Mouse (Mus musculus) megakaryocyte, embryonic 14.5 days (primary cell): Measurements from ENCODE around the gene Celsr2. TPM values are rescaled to one million over a fixed set of nuclear protein-coding genes. Genes with fewer than 3 reads are reported as not detected.

ENCODE experiments used
- H3K27me3 ChIP-seq: replicated peaks from 2 replicates; pipeline ENCODE3; 2012; ENCODE audit warnings: inconsistent platforms
- H3K36me3 ChIP-seq: replicated peaks from 2 replicates; pipeline ENCODE3; 2012; ENCODE audit warnings: low read length, inconsistent platforms, mixed read lengths
- H3K4me1 ChIP-seq: 2 replicates; pipeline ENCODE4 v1.6.1; 2012; ENCODE audit warnings: inconsistent platforms
- H3K4me3 ChIP-seq: replicated peaks from 2 replicates; pipeline ENCODE3; 2012; ENCODE audit warnings: moderate library complexity, mild to moderate bottlenecking, inconsistent platforms
- H3K9me3 ChIP-seq: 2 replicates; pipeline ENCODE4 v1.6.1; 2012; ENCODE audit warnings: inconsistent platforms
- FLI1 ChIP-seq: IDR thresholded peaks from 2 replicates; pipeline ENCODE4 v1.6.1; 2012; ENCODE audit warnings: low read length, inconsistent platforms, mixed read lengths
- GATA1 ChIP-seq: IDR thresholded peaks from 3 replicates; pipeline ENCODE4 v1.6.1; 2012; ENCODE audit warnings: mixed read lengths, low read length, inconsistent platforms, borderline replicate concordance
- polyA plus RNA-seq: library from polyadenylated mRNA; stranded (reverse); fragments of >175 nt; gene quantifications from 2 replicates; pipeline ENCODE4 v1.2.3, GENCODE M21; 2012; ENCODE audit warnings: low replicate concordance; ENCODE audit not compliant: insufficient read depth

Gene Celsr2
- polyA plus RNA-seq, 1 experiment = 7.8 TPM

DNA sequence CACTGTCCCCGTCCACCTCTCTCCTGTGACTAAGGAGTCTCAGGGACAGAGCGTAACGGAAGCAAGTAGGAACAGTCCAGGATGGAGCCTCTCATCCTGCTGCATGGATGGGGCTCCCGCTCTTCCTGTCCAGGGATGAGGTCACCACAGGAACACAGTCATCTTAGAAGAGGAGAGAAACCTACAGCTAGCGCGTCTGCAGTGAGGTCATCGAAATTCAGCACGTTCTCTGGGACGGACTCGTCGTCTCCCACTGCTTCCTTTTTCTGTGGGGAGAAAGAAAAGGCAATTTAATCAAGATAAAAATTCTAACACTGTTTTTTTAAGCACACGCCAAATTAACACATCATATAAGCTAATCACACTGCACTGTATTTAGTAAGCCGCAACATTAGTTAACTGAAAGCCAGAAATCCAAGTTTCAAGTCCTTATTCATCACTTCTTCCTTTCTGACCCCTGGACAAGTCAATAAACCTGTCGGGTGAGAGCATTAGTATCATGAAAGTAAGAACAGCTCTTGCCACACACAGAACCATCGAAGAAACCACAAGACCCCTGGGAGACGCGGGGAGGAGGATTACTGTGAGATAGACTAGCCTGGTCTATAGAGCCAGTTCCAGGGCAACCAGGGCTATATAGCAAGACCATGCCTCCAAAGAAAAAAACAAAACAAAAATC lies 20.5 kb upstream of the Celsr2 start:
- H3K36me3 ChIP-seq = peaks cover 96% of the 10 kb centered on the region
- TF ChIP-seq GATA1 (no peak), FLI1 (no peak)
- H3K27me3 ChIP-seq = no peaks in the 10 kb centered on the region
- peaks cover 43% of the 10 kb centered on the region for H3K4me1 ChIP-seq
- H3K4me3 ChIP-seq = peak overlapping the region; percentile 46
- no peaks in the 10 kb centered on the region for H3K9me3 ChIP-seq

DNA sequence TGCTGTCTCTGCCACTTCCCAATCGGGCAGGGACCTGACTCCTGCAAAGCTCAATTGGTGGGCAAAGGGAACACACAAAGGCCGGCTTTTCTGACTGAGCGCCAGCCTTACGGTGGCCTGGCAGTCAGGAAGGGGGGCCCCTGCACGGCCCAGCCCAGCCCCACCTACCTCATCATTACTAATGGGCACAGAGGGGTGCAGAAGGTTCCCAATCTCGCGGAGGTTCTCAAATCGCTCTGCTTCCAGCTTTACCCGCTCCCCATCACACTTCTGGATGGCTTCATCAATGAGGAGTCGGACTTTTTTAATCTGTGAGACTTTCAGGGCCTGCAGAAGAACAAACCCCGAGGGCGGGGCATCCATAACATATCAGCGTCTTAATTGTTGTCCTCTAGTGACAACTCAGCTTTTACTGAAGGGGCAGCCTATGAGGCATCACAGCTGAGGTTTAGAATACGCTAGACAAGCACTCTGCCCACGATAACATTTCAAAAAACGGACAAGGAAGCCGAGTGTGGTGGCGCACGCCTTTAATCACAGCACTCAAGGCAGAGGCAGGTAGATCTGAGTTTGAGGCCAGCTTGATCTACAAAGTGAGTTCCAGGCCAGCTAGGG lies 18.6 kb upstream of the Celsr2 start:
- H3K36me3 ChIP-seq = peaks cover 95% of the 10 kb centered on the region

GRCm38 (mm10) chr3:108433188-108433880 lies 18.0 kb upstream of the Celsr2 start:
- Histone ChIP-seq H3K9me3 (no peaks in the 10 kb centered on the region), H3K4me3 (no peak overlapping the region), H3K36me3 (peaks cover 95% of the 10 kb centered on the region), H3K27me3 (no peaks in the 10 kb centered on the region), H3K4me1 (peaks cover 24% of the 10 kb centered on the region)
- TF ChIP-seq FLI1 = no peak
- no peak for TF ChIP-seq GATA1

More for the DNA sequence above, 18.6 kb upstream of the Celsr2 start:
- Histone ChIP-seq H3K27me3 (no peaks in the 10 kb centered on the region), H3K9me3 (no peaks in the 10 kb centered on the region), H3K4me1 (peaks cover 30% of the 10 kb centered on the region), H3K4me3 (no peak overlapping the region)
- TF ChIP-seq GATA1 (no peak), FLI1 (no peak)

GRCm38 (mm10) chr3:108432542-108433187 lies 17.3 kb upstream of the Celsr2 start:
- H3K36me3 ChIP-seq = peaks cover 97% of the 10 kb centered on the region

GRCm38 (mm10) chr3:108425624-108426018 lies 10.3 kb upstream of the Celsr2 start:
- H3K27me3 ChIP-seq = peaks cover 5% of the 10 kb centered on the region
- H3K4me1 ChIP-seq = peaks cover 25% of the 10 kb centered on the region
- H3K4me3 ChIP-seq = no peak overlapping the region
- H3K9me3 ChIP-seq = no peaks in the 10 kb centered on the region
- TF ChIP-seq GATA1 (no peak), FLI1 (no peak)
- H3K36me3 ChIP-seq = peaks cover 63% of the 10 kb centered on the region

More at GRCm38 (mm10) chr3:108432542-108433187, 17.3 kb upstream of the Celsr2 start:
- no peaks in the 10 kb centered on the region for H3K27me3 ChIP-seq
- H3K4me1 ChIP-seq = peaks cover 21% of the 10 kb centered on the region
- H3K4me3 ChIP-seq = no peak overlapping the region
- TF ChIP-seq GATA1 (no peak), FLI1 (no peak)
- no peaks in the 10 kb centered on the region for H3K9me3 ChIP-seq

DNA sequence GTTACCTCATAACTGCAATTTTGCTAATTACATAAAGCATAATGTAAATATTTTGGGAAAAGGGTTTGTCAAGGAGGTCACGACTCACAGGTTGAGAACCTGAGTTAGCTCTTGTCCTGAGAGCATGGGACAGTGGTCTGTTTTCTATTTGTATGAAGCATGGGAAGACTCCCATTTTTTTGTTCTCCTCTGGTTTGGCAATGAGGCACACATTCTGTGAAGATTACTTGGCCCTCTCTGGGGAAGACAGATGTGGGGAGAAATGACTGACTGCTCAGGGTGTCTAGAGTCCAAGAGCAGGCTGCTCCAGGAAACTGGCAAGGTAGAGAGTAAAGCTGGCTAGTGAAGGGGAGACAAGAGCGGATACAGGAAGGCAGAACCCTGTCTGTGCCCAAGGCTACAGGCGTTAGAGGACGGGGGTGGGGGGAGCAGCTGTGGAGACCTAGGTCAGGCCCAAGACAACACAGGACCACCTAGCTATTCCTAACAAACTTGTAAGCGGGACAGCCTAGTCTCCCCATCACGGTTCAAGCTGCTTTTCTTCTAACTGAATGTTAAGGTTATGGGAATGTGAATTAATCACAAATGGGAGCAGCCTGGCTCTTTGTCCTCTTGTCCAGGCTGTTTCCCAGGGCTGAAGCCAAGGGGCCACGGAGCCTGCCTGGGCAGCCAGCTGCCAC lies 9.7 kb upstream of the Celsr2 start:
- peaks cover 60% of the 10 kb centered on the region for H3K36me3 ChIP-seq
- TF ChIP-seq FLI1 = no peak
- no peak for TF ChIP-seq GATA1
- H3K4me1 ChIP-seq = peaks cover 25% of the 10 kb centered on the region
- no peak overlapping the region for H3K4me3 ChIP-seq
- H3K9me3 ChIP-seq = no peaks in the 10 kb centered on the region
- H3K27me3 ChIP-seq = peaks cover 8% of the 10 kb centered on the region

GRCm38 (mm10) chr3:108423844-108424801 lies 8.8 kb upstream of the Celsr2 start:
- Histone ChIP-seq H3K4me3 (no peak overlapping the region), H3K4me1 (peaks cover 25% of the 10 kb centered on the region), H3K36me3 (peaks cover 50% of the 10 kb centered on the region), H3K9me3 (no peaks in the 10 kb centered on the region), H3K27me3 (peaks cover 13% of the 10 kb centered on the region)
- no peak for TF ChIP-seq FLI1
- TF ChIP-seq GATA1 = no peak

- Histone ChIP-seq H3K4me1 (peaks cover 29% of the 10 kb centered on the region), H3K36me3 (peaks cover 39% of the 10 kb centered on the region), H3K4me3 (no peak overlapping the region), H3K27me3 (peaks cover 19% of the 10 kb centered on the region), H3K9me3 (no peaks in the 10 kb centered on the region)
- no peak for TF ChIP-seq FLI1
- no peak for TF ChIP-seq GATA1
These were observed 7.7 kb upstream of the Celsr2 start for GRCm38 (mm10) chr3:108423006-108423405.
